Mouse (Mus musculus): Measurements from ENCODE around the gene Aldob.

Gene Aldob

GRCm38 (mm10) chr4:49549383-49549782, at the start of gene Aldob:
Gene Aldob, minus strand, starts transcription at chr4:49549546.
- no peak for DNase-seq

- DNase-seq: peak; percentile 38
Observed at GRCm38 (mm10) chr4:49597183-49598100, 48.1 kb upstream of the Aldob start, which contains the start of gene Tmem246. Gene Tmem246, minus strand, starts transcription at chr4:49597876.

GRCm38 (mm10) chr4:49596846-49597182, 47.5 kb upstream of the Aldob start:
- DNase-seq: no peak

DNA sequence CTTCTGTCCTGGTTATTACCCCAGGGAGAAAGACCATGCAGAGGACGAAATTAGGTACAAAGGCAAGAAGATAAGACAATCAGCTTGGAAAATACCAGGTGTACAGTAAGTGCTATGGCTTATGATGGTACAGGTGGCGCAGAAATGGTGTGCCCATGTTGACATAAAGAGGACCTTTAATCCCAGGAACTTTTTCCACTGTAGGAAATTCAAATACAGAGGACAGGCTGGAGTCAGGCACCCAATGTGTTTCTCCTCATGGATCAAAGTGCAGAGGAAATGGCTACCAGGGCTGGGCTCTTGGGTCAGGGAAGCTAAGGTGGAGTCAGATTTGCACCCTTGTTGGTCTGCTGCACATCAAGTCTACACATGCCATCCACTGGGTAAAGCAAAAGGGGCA, 40.8 kb upstream of the Aldob start:
- DNase-seq: no peak

DNA sequence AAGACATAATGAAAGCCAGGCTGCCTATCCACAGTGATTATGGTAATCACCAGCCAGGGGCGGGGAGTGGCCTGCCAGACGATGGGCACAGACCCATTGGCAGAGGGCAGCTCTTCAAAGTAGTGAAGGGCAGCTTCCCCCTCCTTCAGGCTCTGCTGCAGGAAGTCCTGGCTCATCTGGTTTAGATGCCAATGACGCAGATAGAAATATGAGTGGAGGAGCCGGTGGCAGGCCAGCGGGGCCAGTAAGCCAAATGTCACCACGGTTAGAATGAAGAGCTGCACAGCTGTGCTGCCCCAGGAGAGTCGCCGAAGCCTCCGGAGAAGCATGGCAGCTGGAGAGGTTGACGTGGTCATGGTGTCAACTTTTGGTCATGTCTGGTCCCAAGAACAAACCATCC, 37.5 kb upstream of the Aldob start:
- no peak for DNase-seq

DNA sequence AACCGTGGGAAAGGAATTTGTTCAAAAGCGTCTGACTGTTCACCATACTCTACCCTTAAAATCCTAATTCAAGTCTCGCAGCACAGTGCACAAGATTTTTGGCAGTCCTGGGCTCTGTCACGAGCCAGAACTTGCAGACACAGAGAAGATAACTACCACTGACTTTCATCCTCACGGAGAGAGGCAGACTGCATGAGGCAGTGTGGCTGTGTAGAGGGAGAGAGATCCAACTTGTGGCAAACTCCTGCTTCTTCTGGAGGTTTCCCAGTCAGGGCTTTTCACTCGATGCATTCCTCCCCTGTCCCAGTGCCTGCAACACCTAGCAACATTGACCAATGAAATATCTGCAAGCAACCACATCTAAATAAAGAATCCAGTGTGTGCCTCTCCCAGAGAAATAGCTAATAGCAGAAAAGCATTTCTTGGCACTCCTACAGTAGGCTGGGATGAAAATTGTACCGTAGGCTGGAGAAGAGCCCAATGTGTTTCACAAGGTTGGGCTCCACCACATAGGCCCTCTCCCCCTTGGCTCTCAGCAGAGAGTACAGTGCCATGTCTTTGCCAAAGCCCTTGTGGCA, 36.3 kb upstream of the Aldob start:
- no peak for DNase-seq

- no peak for DNase-seq
Observed at GRCm38 (mm10) chr4:49583965-49584831, 34.9 kb upstream of the Aldob start.

DNA sequence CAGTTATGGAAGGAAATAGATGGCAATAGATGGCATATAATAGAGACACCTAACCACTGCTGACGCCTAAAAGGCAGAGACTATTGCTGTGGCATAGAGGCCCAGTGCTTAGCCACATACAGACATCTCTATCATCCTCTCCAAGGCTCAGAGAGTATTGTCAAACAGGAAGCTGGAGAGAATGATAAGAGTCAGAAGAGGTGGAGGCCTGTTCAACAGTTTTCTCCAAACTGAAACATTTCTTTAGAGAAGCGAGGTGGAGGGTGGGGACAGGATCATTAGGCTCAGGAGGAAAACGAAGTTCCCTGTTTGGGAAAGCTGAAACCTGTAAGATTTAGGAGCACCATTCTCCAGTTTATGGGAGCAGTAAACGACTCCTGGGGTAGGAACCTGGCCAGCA, 31.9 kb upstream of the Aldob start:
- no peak for DNase-seq

DNA sequence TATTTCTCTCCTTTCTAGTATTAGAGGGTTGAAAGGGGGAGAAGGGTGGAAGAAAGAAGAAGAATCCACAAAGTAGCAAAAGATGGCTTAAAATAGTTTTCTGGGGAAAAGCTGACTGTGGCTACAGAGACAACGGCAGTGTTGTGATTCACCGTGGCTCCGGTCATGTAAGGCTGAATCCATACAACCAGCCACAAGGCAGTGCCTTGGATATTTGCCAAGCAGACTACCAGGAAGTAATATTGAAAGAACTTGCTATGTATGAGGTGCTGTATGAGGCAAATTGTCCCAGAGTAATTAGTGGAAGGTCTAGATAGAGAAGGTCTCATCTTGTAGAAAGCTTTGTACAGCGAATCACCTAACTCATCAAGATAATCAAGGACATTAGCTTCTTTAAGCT, 22.8 kb upstream of the Aldob start:
- DNase-seq: no peak

GRCm38 (mm10) chr4:49567613-49568012, 18.3 kb upstream of the Aldob start:
- DNase-seq: peak; percentile 35

GRCm38 (mm10) chr4:49559915-49560772, 10.8 kb upstream of the Aldob start:
- no peak for DNase-seq

GRCm38 (mm10) chr4:49558181-49558580, 8.8 kb upstream of the Aldob start:
- DNase-seq: no peak

DNA sequence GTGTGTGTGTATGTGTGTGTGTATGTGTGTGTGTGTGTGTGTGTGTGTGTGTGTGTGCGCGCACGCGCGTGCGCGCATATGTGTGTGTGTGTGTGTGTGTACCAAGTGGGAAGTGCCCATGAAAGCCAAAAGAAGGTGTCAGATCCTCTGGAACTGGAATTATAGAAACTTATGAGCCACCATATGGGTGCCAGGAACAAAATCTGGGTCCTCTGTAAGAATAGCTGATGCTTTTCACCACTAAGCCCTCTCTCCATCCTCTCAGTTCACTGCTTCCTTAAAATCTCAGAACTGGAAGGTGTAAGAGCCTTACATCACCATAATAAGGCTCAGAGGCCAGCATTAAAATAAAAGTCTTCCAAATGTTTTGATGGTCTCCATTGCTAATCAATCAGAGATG, 8.0 kb upstream of the Aldob start:
- DNase-seq: no peak

- DNase-seq: no peak
Observed at GRCm38 (mm10) chr4:49553380-49553779, 4.0 kb upstream of the Aldob start.

- DNase-seq: no peak
Observed at GRCm38 (mm10) chr4:49547544-49548219, 1.7 kb downstream of the Aldob start.

GRCm38 (mm10) chr4:49546873-49547543, 2.3 kb downstream of the Aldob start:
- DNase-seq: no peak

GRCm38 (mm10) chr4:49546026-49546425, 3.3 kb downstream of the Aldob start:
- no peak for DNase-seq

GRCm38 (mm10) chr4:49540966-49541365, 8.4 kb downstream of the Aldob start:
- no peak for DNase-seq

GRCm38 (mm10) chr4:49539665-49540064, 9.7 kb downstream of the Aldob start:
- DNase-seq: no peak

GRCm38 (mm10) chr4:49536671-49537070, 12.7 kb downstream of the Aldob start:
- DNase-seq: no peak

DNA sequence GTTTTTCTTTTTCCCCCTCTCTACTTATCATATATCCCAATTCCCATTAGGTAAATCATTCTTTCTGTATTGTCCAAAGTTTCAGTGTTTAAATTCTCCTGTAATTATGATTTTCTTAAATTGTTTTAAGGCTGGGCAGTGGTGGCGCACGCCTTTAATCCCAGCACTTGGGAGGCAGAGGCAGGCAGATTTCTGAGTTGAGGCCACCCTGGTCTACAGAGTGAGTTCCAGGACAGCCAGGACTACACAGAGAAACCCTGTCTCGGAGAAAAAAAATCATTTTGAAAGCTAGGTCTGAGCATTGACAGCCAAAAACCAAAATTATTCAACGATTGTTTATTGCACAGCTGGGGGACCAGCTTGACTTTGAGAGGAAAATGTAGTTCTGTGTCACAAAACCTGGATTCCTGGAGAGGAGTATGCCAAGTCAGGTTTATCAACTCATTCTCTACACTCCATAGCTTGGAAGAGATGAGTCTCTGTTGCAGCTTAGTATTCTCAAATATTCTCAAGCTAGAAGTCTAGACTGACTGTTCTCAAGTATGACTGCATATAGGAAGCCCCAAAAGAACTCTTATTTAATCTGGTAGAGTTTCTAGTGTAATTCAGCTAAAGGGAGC, 13.6 kb downstream of the Aldob start:
- no peak for DNase-seq
